Mouse (Mus musculus) heart, postnatal 0 days (tissue): ENCODE measurements around the gene Ttpal. TPM values are rescaled to one million over a fixed set of nuclear protein-coding genes. Genes with fewer than 3 reads are reported as not detected.

Source experiments
- ATAC-seq: fragments of 200-750 bp; cut with Nextera tagmentation; 2 replicates; pipeline ENCODE4 v1.8.0; 2017; ENCODE audit warnings: low read depth, moderate number of reproducible peaks, moderate library complexity; ENCODE audit not compliant: insufficient read depth
- DNase-seq: peaks from one replicate; pipeline ENCODE4 v3.0.0-alpha.2; 2016; ENCODE audit warnings: low spot score
- H3K27ac ChIP-seq: fragments of 300-500 bp; sonication (generic); 2 replicates; pipeline ENCODE4 v1.5.1; 2014; ENCODE audit warnings: low read depth, mild to moderate bottlenecking
- H3K27me3 ChIP-seq: fragments of 300-500 bp; sonication (generic); 2 replicates; pipeline ENCODE4 v1.6.1; 2014; ENCODE audit warnings: low read length, mixed read lengths; ENCODE audit not compliant: control insufficient read depth, insufficient read depth
- H3K36me3 ChIP-seq: fragments of 300-500 bp; sonication (generic); replicated peaks from 2 replicates; pipeline ENCODE4 v1.6.1; 2014; ENCODE audit warnings: low read length, mixed read lengths; ENCODE audit not compliant: control insufficient read depth, insufficient read depth
- H3K4me1 ChIP-seq: fragments of 300-500 bp; sonication (generic); 2 replicates; pipeline ENCODE4 v1.6.1; 2014; ENCODE audit warnings: antibody characterized with exemption; ENCODE audit not compliant: control insufficient read depth, insufficient read depth
- H3K4me2 ChIP-seq: fragments of 300-500 bp; sonication (generic); 2 replicates; pipeline ENCODE4 v1.6.1; 2014; ENCODE audit warnings: low read depth, mild to moderate bottlenecking, low read length, moderate library complexity
- H3K4me3 ChIP-seq: fragments of 300-500 bp; sonication (generic); 2 replicates; pipeline ENCODE4 v1.5.1; 2014; ENCODE audit warnings: low read depth, low read length
- H3K9ac ChIP-seq: fragments of 300-500 bp; sonication (generic); replicated peaks from 2 replicates; pipeline ENCODE4 v1.6.1; 2014; ENCODE audit warnings: low read depth, low read length, mixed read lengths
- H3K9me3 ChIP-seq: fragments of 300-500 bp; sonication (generic); replicated peaks from 2 replicates; pipeline ENCODE4 v1.6.1; 2016; ENCODE audit warnings: low read length; ENCODE audit not compliant: control insufficient read depth
- CTCF ChIP-seq: IDR thresholded peaks from 2 replicates; pipeline ENCODE4 v1.5.1; 2016; ENCODE audit warnings: antibody characterized with exemption, control low read depth, low read depth
- EP300 ChIP-seq: IDR thresholded peaks from 2 replicates; pipeline ENCODE4 v1.6.1; 2016; ENCODE audit warnings: antibody characterized with exemption, low read depth
- WGBS: fragments of 180-500 bp; shearing (Covaris S2); extraction: QIAGEN DNeasy Blood & Tissue Kit; methylation state at CpG from one replicate; pipeline ENCODE4 v1.1.7; 2014; 5-methylcytosine and 5-hydroxymethylcytosine counted together
- polyA plus RNA-seq: library from polyadenylated mRNA; unstranded; fragments of >200 nt; fragmentation: Nextera tagmentation; extraction: Ambion mirVana; gene quantifications from 2 replicates; pipeline ENCODE4 v1.2.1, GENCODE M21; 2015
- total RNA-seq: library from RNA; depleted of rRNA; stranded (reverse); fragments of >200 nt; gene quantifications from 2 replicates; pipeline ENCODE4 v1.2.3, GENCODE M21; 2014; ENCODE audit warnings: low replicate concordance

Ttpal gene
- total and polyA plus RNA-seq, 2 experiments from 2014 or later, result 8.8 to 58.3 TPM

DNA sequence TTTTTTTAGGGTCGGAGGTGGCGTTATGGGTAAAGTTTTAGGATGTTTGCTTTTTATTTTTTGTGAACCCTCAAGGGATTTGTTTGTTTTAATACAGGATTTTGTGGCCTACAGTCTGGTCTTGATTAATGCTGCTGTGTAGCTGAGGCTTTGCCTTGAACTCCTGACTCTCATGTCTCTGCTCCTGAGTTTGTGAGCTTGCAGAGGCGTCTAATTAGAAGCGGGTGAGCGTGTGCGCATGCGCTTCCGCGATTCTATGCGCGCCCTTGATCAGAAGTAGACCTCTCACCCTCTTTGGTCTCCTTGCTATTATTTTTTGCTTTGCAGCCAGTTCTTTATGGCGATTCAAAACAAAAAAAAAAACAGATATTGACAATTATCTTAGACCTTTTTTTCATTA is 57.3 kb downstream of the Ttpal start:
- DNase-seq (no peak), ATAC-seq (no peak)
- Histone ChIP-seq H3K4me3 (peak overlapping the region; percentile 75), H3K27ac (peak overlapping the region; percentile 84), H3K27me3 (no peaks in the 10 kb centered on the region), H3K9ac (peak overlapping the region; percentile 71), H3K36me3 (no peaks in the 10 kb centered on the region; the same call in 1 of the 2 replicates), H3K9me3 (no peaks in the 10 kb centered on the region), H3K4me2 (peak overlapping the region; percentile 65), H3K4me1 (peaks cover 32% of the 10 kb centered on the region)
- TF ChIP-seq CTCF (no peak), EP300 (no peak)
- 77% methylated on average over 12 of the region's 12 CpGs for WGBS

DNA sequence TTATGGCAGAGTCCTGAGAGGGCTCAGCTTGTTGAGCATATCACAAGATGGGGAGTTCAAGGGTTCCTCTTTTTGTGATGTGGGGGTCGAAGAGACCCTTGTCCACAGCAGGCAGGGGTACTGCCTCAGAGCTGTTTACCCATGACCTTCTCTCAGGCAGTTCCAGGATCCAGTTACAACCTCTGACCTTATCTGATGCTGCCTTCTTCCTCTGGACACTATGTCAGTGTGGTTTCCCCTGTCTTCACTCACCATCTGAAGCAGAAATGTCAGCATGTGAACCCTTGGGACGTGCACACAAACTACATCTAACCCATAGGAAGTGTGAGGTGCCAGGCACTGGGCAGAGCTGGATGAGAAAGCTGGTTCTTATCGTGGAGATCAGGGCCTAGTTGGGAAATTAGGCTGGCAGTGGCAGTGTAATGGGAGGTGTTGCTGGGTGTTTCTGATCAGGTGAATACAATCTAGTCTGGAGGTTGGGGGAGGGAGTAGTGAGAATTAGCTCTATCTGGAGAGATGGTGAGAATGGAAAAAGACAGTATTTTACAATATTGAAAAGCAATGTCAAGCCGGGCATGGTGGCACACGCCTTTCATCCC is 58.1 kb downstream of the Ttpal start:
- H3K36me3 ChIP-seq, result no peaks in the 10 kb centered on the region; the same call in 1 of the 2 replicates
- H3K27me3 ChIP-seq, result no peaks in the 10 kb centered on the region
- no peak for TF ChIP-seq CTCF
- no peak for TF ChIP-seq EP300
- no peak overlapping the region for H3K4me3 ChIP-seq
- DNase-seq, result no peak
- 63% methylated on average over 5 of the region's 5 CpGs for WGBS
- H3K9me3 ChIP-seq, result no peaks in the 10 kb centered on the region
- H3K4me1 ChIP-seq, result peaks cover 34% of the 10 kb centered on the region
- no peak overlapping the region for H3K4me2 ChIP-seq
- H3K9ac ChIP-seq, result no peak overlapping the region
- no peak overlapping the region; the same call in 1 of the 2 replicates for H3K27ac ChIP-seq
- no peak for ATAC-seq

DNA sequence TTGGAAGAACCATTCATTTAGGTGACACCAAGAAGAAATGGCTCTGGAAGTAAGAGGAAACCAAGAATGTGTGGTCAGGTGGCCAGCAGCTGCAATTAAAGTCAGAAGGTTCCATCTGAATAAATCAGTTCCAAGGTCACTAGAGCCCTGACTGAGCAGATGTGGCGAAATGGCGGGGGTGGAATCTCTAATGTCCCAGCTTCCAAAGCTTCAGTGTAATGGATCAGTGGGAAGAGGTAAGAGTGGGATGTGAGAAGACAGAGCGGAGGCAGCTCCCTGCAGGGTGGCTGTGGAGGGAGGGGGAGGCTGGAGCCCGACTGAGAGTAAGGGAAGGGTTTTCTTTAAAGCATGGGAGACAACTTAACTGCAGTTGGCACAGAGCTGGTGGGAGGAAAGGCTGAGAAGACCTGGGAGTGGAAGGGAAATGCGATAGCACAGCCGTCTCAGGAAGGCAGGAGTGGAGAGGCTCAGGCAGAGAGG is 59.3 kb downstream of the Ttpal start:
- H3K9ac ChIP-seq, result no peak overlapping the region
- ATAC-seq (no peak), DNase-seq (no peak)
- peak overlapping the region; percentile 30 for H3K4me2 ChIP-seq
- H3K36me3 ChIP-seq, result no peaks in the 10 kb centered on the region; the same call in 1 of the 2 replicates
- peak overlapping the region; percentile 81 for H3K27ac ChIP-seq
- no peaks in the 10 kb centered on the region for H3K9me3 ChIP-seq
- 43% methylated on average over 6 of the region's 6 CpGs for WGBS
- no peak for TF ChIP-seq CTCF
- no peak for TF ChIP-seq EP300
- no peak overlapping the region for H3K4me3 ChIP-seq
- no peaks in the 10 kb centered on the region for H3K27me3 ChIP-seq
- H3K4me1 ChIP-seq, result peaks cover 34% of the 10 kb centered on the region

DNA sequence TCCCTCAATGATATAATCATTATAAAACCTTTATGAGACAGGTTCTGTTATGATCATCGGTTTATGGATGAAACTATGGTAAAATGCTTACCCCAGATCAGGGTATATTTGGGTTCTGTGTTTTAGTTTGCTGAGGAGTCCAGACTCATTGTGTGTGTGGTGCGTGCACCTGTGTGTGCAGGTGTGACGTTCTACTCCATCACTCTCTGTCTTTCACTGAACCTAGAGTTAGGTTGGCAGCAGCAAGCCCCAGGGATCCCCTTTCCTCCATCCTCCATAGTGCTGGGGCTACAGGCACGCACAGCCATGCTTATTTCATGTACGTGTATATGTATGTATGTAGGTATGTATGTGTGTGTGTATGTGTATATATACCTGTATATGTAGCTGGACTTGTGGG is 60.0 kb downstream of the Ttpal start:
- peak overlapping the region; percentile 81; the same call in 1 of the 2 replicates for H3K27ac ChIP-seq
- H3K9me3 ChIP-seq, result no peaks in the 10 kb centered on the region
- no peaks in the 10 kb centered on the region for H3K27me3 ChIP-seq
- H3K4me3 ChIP-seq, result no peak overlapping the region
- no peak overlapping the region for H3K9ac ChIP-seq
- no peak for DNase-seq
- H3K4me1 ChIP-seq, result peaks cover 34% of the 10 kb centered on the region
- 86% methylated on average over 5 of the region's 5 CpGs for WGBS
- no peak for TF ChIP-seq EP300
- TF ChIP-seq CTCF, result no peak
- H3K36me3 ChIP-seq, result no peaks in the 10 kb centered on the region; the same call in 1 of the 2 replicates
- ATAC-seq, result no peak
- H3K4me2 ChIP-seq, result peak overlapping the region; percentile 30; the same call in 1 of the 2 replicates

GRCm38 (mm10) chr2:163662698-163663221 is 60.6 kb downstream of the Ttpal start:
- Histone ChIP-seq H3K4me3 (no peak overlapping the region), H3K9ac (no peak overlapping the region), H3K9me3 (no peaks in the 10 kb centered on the region), H3K36me3 (no peaks in the 10 kb centered on the region; the same call in 1 of the 2 replicates), H3K4me1 (peaks cover 34% of the 10 kb centered on the region), H3K27me3 (no peaks in the 10 kb centered on the region), H3K27ac (no peak overlapping the region), H3K4me2 (no peak overlapping the region)
- TF ChIP-seq EP300, result no peak
- no peak for TF ChIP-seq CTCF
- WGBS, result 61% methylated on average over 2 of the region's 2 CpGs
- ATAC-seq, result no peak
- DNase-seq, result no peak
